Mouse (Mus musculus): ENCODE data around the gene A730049H05Rik. TPM values are rescaled to one million over a fixed set of nuclear protein-coding genes. Genes with fewer than 3 reads are reported as not detected.

The A730049H05Rik gene
- polyA plus RNA-seq (2012; rRNA removed): 0.08 TPM in 2 replicates

DNA sequence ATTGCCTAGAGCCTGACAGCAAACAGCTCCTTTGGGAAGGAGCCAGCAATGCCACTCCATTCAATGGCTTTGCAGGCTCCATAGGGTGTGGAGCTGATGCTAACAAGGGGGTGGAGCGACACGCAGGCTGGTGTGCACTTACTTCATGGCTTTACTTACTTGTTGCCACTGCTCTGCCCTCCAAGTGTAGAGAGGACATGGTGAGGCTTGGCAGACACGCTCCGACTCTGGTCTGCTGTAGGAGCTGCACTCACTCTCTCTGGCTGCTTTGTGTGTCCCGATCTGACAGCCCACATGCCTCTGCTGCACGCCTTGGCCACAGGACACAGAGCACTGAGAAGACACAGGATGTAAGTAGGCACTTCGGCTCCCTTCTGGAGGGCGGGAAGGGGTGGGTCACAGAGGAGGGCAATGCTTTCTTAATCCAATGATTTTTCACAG is at the start of gene A730049H05Rik:
Gene A730049H05Rik, plus strand, starts transcription at position 168 of the 441 bp plus-strand sequence.
- Histone ChIP-seq H3K36me3 (ENCODE audit: control insufficient read depth, insufficient read depth, low read length) (no peaks in the 10 kb centered on the region), H3K4me3 (ENCODE audit: extremely low read depth, insufficient read depth, insufficient read length) (no peak within 1 kb of the TSS), H3K27me3 (ENCODE audit: control insufficient read depth, insufficient read depth, low read length) (no peaks in the 10 kb centered on the region), H3K27ac (ENCODE audit: insufficient read depth, low read length) (no peak within 1 kb of the TSS), H3K4me1 (ENCODE audit: control insufficient read depth, insufficient read depth, insufficient read length) (no peaks in the 10 kb centered on the region)
- WGBS: 46% methylated on average over 8 of the region's 8 CpGs
- no peak for DNase-seq (ENCODE audit: low read depth in 1 of 2, low spot score in 2 of 2)
- TF ChIP-seq POLR2A (IDR thresholded peaks at IDR 0.05; ENCODE audit: low read depth, low read length) (no peak), CTCF (IDR thresholded peaks at IDR 0.05; ENCODE audit: extremely low read depth, insufficient read depth, insufficient read length, insufficient replicate concordance) (no peak)

DNA sequence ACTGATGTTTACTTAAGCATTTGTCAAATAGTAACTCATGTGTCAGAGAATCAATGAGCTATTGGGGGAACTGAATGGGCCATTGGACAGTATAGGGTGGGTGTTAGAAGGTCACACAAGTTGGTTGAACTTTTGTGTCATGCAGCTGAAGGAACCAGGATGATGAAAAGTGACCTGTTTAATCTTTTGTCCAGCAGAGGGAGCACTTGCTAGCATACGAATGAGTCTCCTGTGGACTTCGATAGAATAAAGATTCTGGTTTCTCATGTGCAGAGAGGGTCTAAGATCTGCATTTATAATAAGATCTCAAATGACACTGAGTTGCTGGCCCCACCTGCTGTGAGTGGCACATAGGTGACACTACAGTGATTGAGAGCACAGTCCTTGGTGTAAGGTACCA is 39.9 kb upstream of the A730049H05Rik start:
- TF ChIP-seq POLR2A (IDR thresholded peaks at IDR 0.05; ENCODE audit: low read depth, low read length): no peak
- TF ChIP-seq CTCF (IDR thresholded peaks at IDR 0.05; ENCODE audit: extremely low read depth, insufficient read depth, insufficient read length, insufficient replicate concordance): no peak
- DNase-seq (ENCODE audit: low read depth in 1 of 2, low spot score in 2 of 2): no peak

DNA sequence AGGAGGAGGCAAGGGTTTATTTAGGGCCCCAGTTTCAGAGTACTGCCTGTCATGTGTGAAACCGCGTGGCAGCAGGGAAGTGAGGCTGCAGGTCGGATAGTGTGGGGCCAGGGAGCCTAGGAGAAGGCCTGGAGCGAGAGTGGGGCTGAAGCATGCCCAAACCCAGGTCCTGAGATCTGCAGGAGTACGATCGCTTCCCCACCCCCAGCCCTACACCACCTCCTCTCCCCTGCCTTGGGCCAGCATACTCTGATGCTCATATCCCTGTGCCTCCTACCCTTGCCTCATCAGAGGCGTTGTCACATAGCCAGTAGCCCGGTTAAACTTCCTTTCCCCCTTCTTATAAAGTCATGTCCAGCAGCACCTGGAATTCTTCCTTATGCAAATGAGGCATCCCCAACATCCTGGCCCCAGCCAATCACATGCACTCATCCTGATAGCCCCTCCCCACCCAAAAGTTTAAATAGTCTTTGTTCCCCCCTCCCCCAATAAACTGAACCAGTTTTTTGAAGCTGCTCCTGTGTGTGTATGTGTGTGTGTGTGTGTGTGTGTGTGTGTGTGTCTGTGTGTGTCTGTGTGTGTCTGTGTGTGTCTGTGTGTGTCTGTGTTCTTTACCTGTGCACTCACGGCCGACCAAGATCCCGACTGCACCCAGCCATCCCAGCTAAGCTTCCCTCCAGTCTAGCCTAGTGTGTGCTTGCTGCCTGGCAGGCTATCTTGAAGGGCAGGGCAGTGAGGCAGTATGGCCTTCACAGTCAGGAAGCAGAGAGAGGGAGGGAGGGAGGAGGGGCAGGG is 36.9 kb upstream of the A730049H05Rik start:
- Histone ChIP-seq H3K27ac (ENCODE audit: insufficient read depth, low read length) (no peak overlapping the region), H3K27me3 (ENCODE audit: control insufficient read depth, insufficient read depth, low read length) (no peaks in the 10 kb centered on the region), H3K4me1 (ENCODE audit: control insufficient read depth, insufficient read depth, insufficient read length) (no peaks in the 10 kb centered on the region), H3K4me3 (ENCODE audit: extremely low read depth, insufficient read depth, insufficient read length) (no peak overlapping the region), H3K36me3 (ENCODE audit: control insufficient read depth, insufficient read depth, low read length) (no peaks in the 10 kb centered on the region)
- TF ChIP-seq CTCF (IDR thresholded peaks at IDR 0.05; ENCODE audit: extremely low read depth, insufficient read depth, insufficient read length, insufficient replicate concordance) (no peak), POLR2A (IDR thresholded peaks at IDR 0.05; ENCODE audit: low read depth, low read length) (no peak)
- no peak for DNase-seq (ENCODE audit: low read depth in 1 of 2, low spot score in 2 of 2)
- WGBS: 80% methylated on average over 11 of the region's 11 CpGs

More for the DNA sequence above, 39.9 kb upstream of the A730049H05Rik start:
- no peaks in the 10 kb centered on the region for H3K36me3 ChIP-seq (ENCODE audit: control insufficient read depth, insufficient read depth, low read length)
- no peak overlapping the region for H3K27ac ChIP-seq (ENCODE audit: insufficient read depth, low read length)
- H3K4me1 ChIP-seq (ENCODE audit: control insufficient read depth, insufficient read depth, insufficient read length): no peaks in the 10 kb centered on the region
- 5% methylated on average over 2 of the region's 2 CpGs for WGBS
- no peaks in the 10 kb centered on the region for H3K27me3 ChIP-seq (ENCODE audit: control insufficient read depth, insufficient read depth, low read length)
- H3K4me3 ChIP-seq (ENCODE audit: extremely low read depth, insufficient read depth, insufficient read length): no peak overlapping the region

DNA sequence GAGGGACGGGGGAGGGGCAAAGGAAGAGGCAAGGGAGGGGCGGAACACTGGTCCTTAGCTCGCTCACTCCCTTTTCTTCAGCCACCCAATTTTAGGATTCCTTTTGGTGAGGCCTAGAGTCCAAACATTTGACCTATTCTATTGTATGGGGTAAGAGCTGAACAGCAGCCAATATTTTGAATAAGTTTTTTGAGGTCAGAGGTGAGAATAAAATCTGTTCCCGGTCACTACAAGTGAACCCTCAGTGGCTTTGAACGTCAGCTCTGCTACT is 36.4 kb upstream of the A730049H05Rik start:
- Histone ChIP-seq H3K4me3 (ENCODE audit: extremely low read depth, insufficient read depth, insufficient read length) (no peak overlapping the region), H3K27me3 (ENCODE audit: control insufficient read depth, insufficient read depth, low read length) (no peaks in the 10 kb centered on the region), H3K27ac (ENCODE audit: insufficient read depth, low read length) (no peak overlapping the region), H3K36me3 (ENCODE audit: control insufficient read depth, insufficient read depth, low read length) (no peaks in the 10 kb centered on the region), H3K4me1 (ENCODE audit: control insufficient read depth, insufficient read depth, insufficient read length) (no peaks in the 10 kb centered on the region)
- 54% methylated on average over 5 of the region's 5 CpGs for WGBS
- no peak for TF ChIP-seq CTCF (IDR thresholded peaks at IDR 0.05; ENCODE audit: extremely low read depth, insufficient read depth, insufficient read length, insufficient replicate concordance)
- no peak for TF ChIP-seq POLR2A (IDR thresholded peaks at IDR 0.05; ENCODE audit: low read depth, low read length)
- no peak for DNase-seq (ENCODE audit: low read depth in 1 of 2, low spot score in 2 of 2)

DNA sequence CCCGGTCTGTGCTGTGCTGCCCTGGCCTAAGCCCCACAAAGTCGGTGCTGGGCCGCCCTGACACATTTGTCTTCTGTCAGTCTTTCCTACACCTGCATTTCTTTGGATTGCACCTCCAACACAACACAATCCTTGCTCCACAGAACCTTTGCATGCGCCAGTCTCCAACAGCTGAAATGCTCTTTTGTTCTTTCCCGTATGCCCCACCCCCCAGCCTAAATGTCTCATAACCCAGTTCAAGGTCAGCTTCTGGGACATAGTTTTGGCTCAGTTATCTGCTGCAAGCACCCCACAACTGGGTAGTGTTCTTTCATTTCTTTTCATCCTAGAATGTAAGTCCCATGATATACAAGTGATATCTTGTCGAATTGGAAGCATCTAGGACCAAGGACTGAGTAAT is 34.8 kb upstream of the A730049H05Rik start:
- no peak overlapping the region for H3K4me3 ChIP-seq (ENCODE audit: extremely low read depth, insufficient read depth, insufficient read length)
- DNase-seq (ENCODE audit: low read depth in 1 of 2, low spot score in 2 of 2): no peak
- no peaks in the 10 kb centered on the region for H3K27me3 ChIP-seq (ENCODE audit: control insufficient read depth, insufficient read depth, low read length)
- H3K36me3 ChIP-seq (ENCODE audit: control insufficient read depth, insufficient read depth, low read length): no peaks in the 10 kb centered on the region
- 91% methylated on average over 6 of the region's 6 CpGs for WGBS
- no peak overlapping the region for H3K27ac ChIP-seq (ENCODE audit: insufficient read depth, low read length)
- no peaks in the 10 kb centered on the region for H3K4me1 ChIP-seq (ENCODE audit: control insufficient read depth, insufficient read depth, insufficient read length)
- TF ChIP-seq CTCF (IDR thresholded peaks at IDR 0.05; ENCODE audit: extremely low read depth, insufficient read depth, insufficient read length, insufficient replicate concordance): no peak
- TF ChIP-seq POLR2A (IDR thresholded peaks at IDR 0.05; ENCODE audit: low read depth, low read length): no peak

DNA sequence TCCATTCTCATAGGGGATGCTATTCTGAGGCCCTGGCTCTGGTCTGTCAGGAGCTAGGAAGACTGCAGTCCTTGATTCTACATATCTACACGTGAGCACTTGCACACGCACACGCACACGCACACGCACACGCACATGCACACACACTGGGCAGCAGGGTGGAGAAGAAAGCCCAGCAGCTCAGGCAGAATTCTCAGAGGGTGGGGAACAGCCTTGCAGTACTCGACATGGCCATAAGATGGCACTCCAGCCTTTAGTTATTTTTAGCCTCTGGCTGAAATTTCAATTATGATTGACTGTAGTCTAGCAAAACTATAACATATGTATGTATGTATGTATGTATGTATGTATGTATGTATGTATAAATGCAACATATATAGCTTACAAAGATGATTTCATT is 31.5 kb upstream of the A730049H05Rik start:
- H3K4me1 ChIP-seq (ENCODE audit: control insufficient read depth, insufficient read depth, insufficient read length): no peaks in the 10 kb centered on the region
- WGBS: 22% methylated on average over 7 of the region's 7 CpGs
- TF ChIP-seq POLR2A (IDR thresholded peaks at IDR 0.05; ENCODE audit: low read depth, low read length) (no peak), CTCF (IDR thresholded peaks at IDR 0.05; ENCODE audit: extremely low read depth, insufficient read depth, insufficient read length, insufficient replicate concordance) (peak; percentile 2; the same call in 1 of the 2 replicates)
- no peak for DNase-seq (ENCODE audit: low read depth in 1 of 2, low spot score in 2 of 2)
- H3K4me3 ChIP-seq (ENCODE audit: extremely low read depth, insufficient read depth, insufficient read length): no peak overlapping the region
- H3K27me3 ChIP-seq (ENCODE audit: control insufficient read depth, insufficient read depth, low read length): no peaks in the 10 kb centered on the region
- H3K27ac ChIP-seq (ENCODE audit: insufficient read depth, low read length): no peak overlapping the region
- H3K36me3 ChIP-seq (ENCODE audit: control insufficient read depth, insufficient read depth, low read length): no peaks in the 10 kb centered on the region

DNA sequence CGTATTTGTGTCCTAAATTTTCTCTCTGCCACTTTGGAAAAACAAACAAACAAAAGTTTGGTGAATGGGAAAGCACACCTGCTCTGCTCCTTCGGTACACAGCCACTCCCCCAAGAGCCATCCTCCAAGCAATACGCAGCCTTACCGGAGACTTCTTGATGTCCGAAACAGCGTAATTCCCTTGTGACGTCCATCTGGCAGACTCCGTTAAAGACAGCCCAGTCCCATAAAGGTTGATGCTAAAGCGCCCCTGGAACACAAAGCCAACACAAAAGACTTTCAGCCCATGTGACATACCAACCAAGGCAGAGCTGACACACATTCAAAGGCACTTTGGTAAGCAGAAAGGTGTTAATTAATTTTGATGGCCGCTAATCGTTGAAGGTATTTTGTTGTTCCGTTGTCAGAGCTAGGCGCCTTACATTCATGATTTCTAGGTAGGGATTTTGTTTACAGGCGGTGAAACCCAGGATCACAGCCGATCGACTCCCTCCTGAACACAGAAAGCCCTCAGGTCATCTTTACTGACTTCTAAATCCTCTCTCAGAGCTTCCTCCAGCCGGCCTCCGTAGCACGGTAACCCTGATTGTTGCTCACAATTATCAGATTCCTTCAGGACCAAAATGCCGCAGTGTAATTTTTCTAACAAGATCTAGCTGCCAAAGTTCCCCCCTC is 29.4 kb upstream of the A730049H05Rik start:
- DNase-seq (ENCODE audit: low read depth in 1 of 2, low spot score in 2 of 2): no peak
- TF ChIP-seq CTCF (IDR thresholded peaks at IDR 0.05; ENCODE audit: extremely low read depth, insufficient read depth, insufficient read length, insufficient replicate concordance) (no peak), POLR2A (IDR thresholded peaks at IDR 0.05; ENCODE audit: low read depth, low read length) (no peak)
- Histone ChIP-seq H3K36me3 (ENCODE audit: control insufficient read depth, insufficient read depth, low read length) (no peaks in the 10 kb centered on the region), H3K4me3 (ENCODE audit: extremely low read depth, insufficient read depth, insufficient read length) (no peak overlapping the region), H3K4me1 (ENCODE audit: control insufficient read depth, insufficient read depth, insufficient read length) (no peaks in the 10 kb centered on the region), H3K27me3 (ENCODE audit: control insufficient read depth, insufficient read depth, low read length) (no peaks in the 10 kb centered on the region), H3K27ac (ENCODE audit: insufficient read depth, low read length) (no peak overlapping the region)
- 18% methylated on average over 20 of the region's 20 CpGs for WGBS
